Mouse (Mus musculus): ENCODE measurements around the gene Gm2022. TPM values are rescaled to one million over a fixed set of nuclear protein-coding genes. Genes with fewer than 3 reads are reported as not detected.

Gene Gm2022
- not detected in 2 replicates for polyA plus RNA-seq (2012; rRNA removed)

DNA sequence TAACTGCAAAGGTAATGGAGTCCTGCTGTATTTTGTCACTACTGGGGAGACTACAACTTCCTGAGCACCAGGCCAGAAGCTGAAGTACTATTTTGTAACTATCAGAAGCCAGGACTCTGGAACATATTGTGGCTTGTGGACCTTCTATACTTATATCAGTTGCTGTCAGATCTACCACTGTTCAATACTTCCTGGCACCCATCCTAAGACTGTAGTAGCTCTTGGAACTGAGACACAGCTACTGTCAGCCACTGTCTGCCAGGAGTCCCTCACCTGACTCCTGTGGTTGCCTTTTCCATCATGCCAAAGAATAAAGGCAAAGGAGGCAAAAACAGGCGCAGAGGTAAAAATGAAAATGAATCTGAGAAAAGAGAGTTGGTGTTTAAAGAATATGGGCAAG lies at the start of gene Gm2022:
Gene Gm2022, plus strand, starts transcription at position 301 of the 400 bp plus-strand sequence.

DNA sequence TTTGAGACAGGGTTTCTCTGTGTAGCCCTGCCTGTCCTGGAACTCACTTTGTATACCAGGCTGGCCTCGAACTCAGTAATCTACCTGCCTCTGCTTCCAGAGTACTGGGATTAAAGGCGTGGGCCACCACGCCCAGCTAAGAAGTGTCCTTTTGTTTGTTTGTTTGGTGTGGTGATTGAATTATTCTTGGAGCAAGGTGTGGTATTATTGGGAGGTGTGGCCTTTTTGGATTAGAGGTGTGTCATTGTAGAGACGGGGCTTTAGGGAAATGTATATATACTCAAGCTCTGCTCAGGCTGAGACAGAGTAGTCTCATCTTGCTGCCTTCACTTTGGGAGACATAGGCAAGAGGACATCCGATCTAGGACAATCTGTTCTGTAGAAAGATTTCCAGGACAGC lies 21.4 kb upstream of the Gm2022 start, which contains the start of gene Gm2016:
Gene Gm2016, plus strand, starts transcription at position 301 of the 400 bp plus-strand sequence.

DNA sequence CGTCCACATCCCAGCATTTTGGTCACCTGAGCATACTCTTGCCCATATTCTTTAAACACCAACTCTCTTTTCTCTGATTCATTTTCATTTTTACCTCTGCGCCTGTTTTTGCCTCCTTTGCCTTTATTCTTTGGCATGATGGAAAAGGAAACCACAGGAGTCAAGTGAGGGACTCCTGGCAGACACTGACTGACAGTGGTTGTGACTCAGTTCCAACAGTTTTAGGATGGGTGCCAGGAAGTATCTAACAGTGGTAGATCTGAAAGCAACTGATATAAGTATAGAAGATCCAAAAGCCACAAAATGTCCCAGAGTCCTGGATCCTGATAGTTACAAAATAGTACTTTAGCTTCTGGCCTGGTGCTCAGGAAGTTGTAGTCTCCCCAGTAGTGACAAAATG lies 24.6 kb downstream of the Gm2022 start, which contains the start of gene Gm2035:
Gene Gm2035, minus strand, starts transcription at position 137 of the 400 bp plus-strand sequence.

Other genes starting within 250 kb of the Gm2022 start
- not detected in 2 replicates for gene Gm21319, start 119.6 kb upstream of the Gm2022 start, polyA plus RNA-seq (2012; rRNA removed)
- gene Gm21936, start 99.9 kb upstream of the Gm2022 start, polyA plus RNA-seq (2012; rRNA removed), result not detected in 2 replicates
- gene BB287469, start 78.8 kb upstream of the Gm2022 start, polyA plus RNA-seq (2012; rRNA removed), result not detected in 2 replicates
- not detected in 2 replicates for gene Gm2001, start 53.0 kb upstream of the Gm2022 start, polyA plus RNA-seq (2012; rRNA removed)
- not detected in 2 replicates for gene Gm2016, start 21.3 kb upstream of the Gm2022 start, polyA plus RNA-seq (2012; rRNA removed)
- gene Gm2035, start 24.5 kb downstream of the Gm2022 start, polyA plus RNA-seq (2012; rRNA removed), result not detected in 2 replicates
- not detected in 2 replicates for gene Gm2042, start 58.7 kb downstream of the Gm2022 start, polyA plus RNA-seq (2012; rRNA removed)
- not detected in 2 replicates for gene Gm2075, start 116.5 kb downstream of the Gm2022 start, polyA plus RNA-seq (2012; rRNA removed)
- not detected in 2 replicates for gene Gm6803, start 123.4 kb downstream of the Gm2022 start, polyA plus RNA-seq (2012; rRNA removed)
- not detected in 2 replicates for gene Gm2056, start 131.6 kb downstream of the Gm2022 start, polyA plus RNA-seq (2012; rRNA removed)
- not detected in 2 replicates for gene Gm16368, start 188.3 kb downstream of the Gm2022 start, polyA plus RNA-seq (2012; rRNA removed)